Mouse (Mus musculus) stomach, postnatal 0 days (tissue): ENCODE results near the gene Bace2.

Experiments
- CTCF ChIP-seq: IDR thresholded peaks from 2 replicates; pipeline ENCODE4 v1.5.1; 2016; ENCODE audit warnings: antibody characterized with exemption, low read depth, mild to moderate bottlenecking, moderate library complexity
- EP300 ChIP-seq: optimal IDR thresholded peaks from 2 replicates; pipeline ENCODE3; 2016; ENCODE audit warnings: antibody characterized with exemption

- no peak for TF ChIP-seq CTCF
- TF ChIP-seq EP300, result no peak
These were observed 49.0 kb downstream of the Bace2 start for GRCm38 (mm10) chr16:97405476-97406012.
